Mouse (Mus musculus) bone marrow, adult 2 months (tissue): ENCODE results near the gene Lbx1.

ENCODE experiments used
- CTCF ChIP-seq: fragments of 200-500 bp; IDR thresholded peaks from 2 replicates; pipeline ENCODE4 v1.5.1; 2011; ENCODE audit warnings: low read length, control low read depth; ENCODE audit not compliant: control insufficient read depth, insufficient read depth
- POLR2A ChIP-seq: fragments of 200-500 bp; IDR thresholded peaks from 2 replicates; pipeline ENCODE4 v1.6.1; 2011; ENCODE audit warnings: low read depth, mild to moderate bottlenecking, control low read depth, low read length, borderline replicate concordance; ENCODE audit not compliant: control insufficient read depth

DNA sequence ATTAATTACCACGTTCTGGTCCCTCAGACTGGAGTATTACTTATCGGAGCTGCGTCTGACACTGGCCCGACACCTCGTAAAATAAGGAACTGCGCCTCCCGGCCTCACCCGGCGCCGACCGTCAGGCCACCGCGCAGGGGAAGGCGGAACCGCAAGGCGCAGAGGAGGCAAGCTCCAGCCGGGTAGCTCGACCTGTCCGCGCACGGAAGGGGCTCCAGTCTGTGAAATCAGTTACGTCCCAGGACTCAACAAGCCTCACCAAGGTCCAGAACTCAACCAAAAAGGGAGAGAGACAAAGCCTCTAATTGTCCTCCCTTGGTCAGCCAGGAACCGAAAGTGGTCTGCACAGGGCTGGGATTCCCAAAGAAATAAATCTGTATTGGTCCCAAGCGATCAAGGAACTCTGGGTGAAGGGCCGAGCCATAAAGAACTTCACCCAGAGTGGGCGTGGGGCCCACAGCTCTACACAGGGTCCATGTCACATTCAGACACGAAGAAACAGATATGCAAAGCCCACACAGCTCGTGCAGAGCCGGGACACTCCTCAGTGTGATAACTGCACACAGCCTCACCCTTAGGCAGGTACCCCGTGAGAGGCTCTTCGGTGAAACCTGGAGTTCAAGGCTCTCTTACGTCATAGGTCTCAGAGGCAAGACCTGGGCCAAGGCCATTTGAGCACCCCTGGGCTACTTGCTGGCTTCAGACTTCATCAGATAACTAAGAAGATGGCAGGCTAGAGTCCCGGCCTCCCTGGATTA is 6.1 kb downstream of the Lbx1 start:
- no peak for TF ChIP-seq POLR2A
- no peak for TF ChIP-seq CTCF
